Mouse (Mus musculus) spleen, adult 2 months (tissue): ENCODE measurements around the gene Lnpk. TPM values are rescaled to one million over a fixed set of nuclear protein-coding genes. Genes with fewer than 3 reads are reported as not detected.

Experiments
- DNase-seq, 2 experiments: peaks; one replicate each; pipeline versions ENCODE4 v3.0.0 to v3.0.0-alpha.2; 2012 to 2021; ENCODE audit warnings: low spot score in 2 of 2, low read depth in 1 of 2
- H3K27ac ChIP-seq: fragments of 200-500 bp; 2 replicates; pipeline ENCODE4 v1.5.1; 2012; ENCODE audit warnings: low read length, inconsistent platforms; ENCODE audit not compliant: insufficient read depth
- H3K27me3 ChIP-seq: fragments of 200-500 bp; 2 replicates; pipeline ENCODE4 v1.6.1; 2012; ENCODE audit warnings: mild to moderate bottlenecking, moderate library complexity, low read length, inconsistent platforms; ENCODE audit not compliant: control insufficient read depth, insufficient read depth
- H3K36me3 ChIP-seq: fragments of 200-500 bp; 2 replicates; pipeline ENCODE4 v1.6.1; 2012; ENCODE audit warnings: mild to moderate bottlenecking, low read length, inconsistent platforms; ENCODE audit not compliant: control insufficient read depth, insufficient read depth
- H3K4me1 ChIP-seq: fragments of 200-500 bp; 2 replicates; pipeline ENCODE4 v1.6.1; 2011; ENCODE audit warnings: inconsistent platforms; ENCODE audit not compliant: control insufficient read depth, insufficient read depth, insufficient read length
- H3K4me3 ChIP-seq: fragments of 200-500 bp; 2 replicates; pipeline ENCODE4 v1.5.1; 2011; ENCODE audit warnings: mild to moderate bottlenecking, inconsistent platforms; ENCODE audit not compliant: insufficient read depth, insufficient read length; ENCODE audit errors: extremely low read depth
- CTCF ChIP-seq: fragments of 200-500 bp; IDR thresholded peaks from 2 replicates; pipeline ENCODE4 v1.5.1; 2011; ENCODE audit warnings: mild to moderate bottlenecking, inconsistent platforms; ENCODE audit not compliant: insufficient read depth, insufficient read length, insufficient replicate concordance; ENCODE audit errors: extremely low read depth
- POLR2A ChIP-seq: fragments of 200-500 bp; IDR thresholded peaks from 2 replicates; pipeline ENCODE4 v1.6.1; 2011; ENCODE audit warnings: low read depth, low read length, inconsistent platforms
- WGBS: fragments of 180-500 bp; shearing (Covaris S2); methylation state at CpG from one replicate; pipeline ENCODE4 v1.1.7; 2018; 5-methylcytosine and 5-hydroxymethylcytosine counted together
- polyA plus RNA-seq: library from polyadenylated mRNA; depleted of rRNA; stranded (reverse); fragments of >200 nt; gene quantifications from 2 replicates; pipeline ENCODE4 v1.2.3, GENCODE M21; 2012

Gene Lnpk
- polyA plus RNA-seq, 1 experiment: 3.0 TPM

DNA sequence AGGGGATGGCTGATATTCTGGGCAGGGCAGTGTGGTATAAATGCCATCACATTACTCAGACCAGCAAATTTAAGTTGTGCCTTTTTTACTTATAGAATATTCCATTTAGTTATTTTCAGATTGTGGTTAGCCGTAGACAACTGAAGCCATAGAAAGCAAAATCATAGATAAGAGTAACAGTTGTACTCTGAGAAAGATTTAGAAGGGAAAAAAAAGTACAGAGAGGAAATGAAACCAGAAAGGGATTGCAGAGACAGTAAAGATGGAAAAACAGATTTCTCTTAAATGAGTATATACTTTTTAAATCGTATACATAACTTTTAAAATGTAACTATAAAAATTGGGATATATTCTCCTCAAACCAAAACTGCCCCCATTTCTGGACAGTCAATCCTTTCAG lies 20.1 kb downstream of the Lnpk start:
- peaks cover 4% of the 10 kb centered on the region; the same call in 1 of the 2 replicates for H3K36me3 ChIP-seq
- no peak overlapping the region for H3K27ac ChIP-seq
- TF ChIP-seq CTCF (no peak), POLR2A (no peak)
- WGBS: 74% methylated on average over 2 of the region's 2 CpGs
- no peak overlapping the region for H3K4me3 ChIP-seq
- H3K27me3 ChIP-seq: no peaks in the 10 kb centered on the region
- DNase-seq: no peak
- no peaks in the 10 kb centered on the region for H3K4me1 ChIP-seq

DNA sequence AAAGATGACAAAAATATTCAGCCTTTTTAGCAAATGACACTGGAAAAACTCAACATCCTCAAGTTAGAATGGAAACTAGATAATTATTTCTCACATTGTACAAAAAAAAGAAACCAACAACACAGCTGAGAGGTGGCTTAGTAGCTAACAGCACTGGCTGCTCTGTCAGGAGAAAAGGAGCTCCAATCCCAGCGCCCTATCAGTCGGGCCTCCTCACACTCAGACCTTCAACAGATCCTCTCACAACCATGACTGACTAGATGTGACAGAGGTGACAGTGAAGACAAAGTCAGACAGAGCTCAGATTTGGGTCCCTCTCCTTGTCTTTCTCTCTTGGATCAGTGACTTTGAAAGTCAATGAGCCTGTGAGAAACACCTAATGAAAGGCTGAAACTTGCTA lies 21.8 kb downstream of the Lnpk start:
- Histone ChIP-seq H3K4me1 (no peaks in the 10 kb centered on the region), H3K27me3 (no peaks in the 10 kb centered on the region), H3K36me3 (peaks cover 2% of the 10 kb centered on the region; the same call in 1 of the 2 replicates), H3K4me3 (no peak overlapping the region), H3K27ac (no peak overlapping the region)
- 92% methylated on average over 2 of the region's 2 CpGs for WGBS
- DNase-seq: no peak
- TF ChIP-seq POLR2A (no peak), CTCF (no peak)

DNA sequence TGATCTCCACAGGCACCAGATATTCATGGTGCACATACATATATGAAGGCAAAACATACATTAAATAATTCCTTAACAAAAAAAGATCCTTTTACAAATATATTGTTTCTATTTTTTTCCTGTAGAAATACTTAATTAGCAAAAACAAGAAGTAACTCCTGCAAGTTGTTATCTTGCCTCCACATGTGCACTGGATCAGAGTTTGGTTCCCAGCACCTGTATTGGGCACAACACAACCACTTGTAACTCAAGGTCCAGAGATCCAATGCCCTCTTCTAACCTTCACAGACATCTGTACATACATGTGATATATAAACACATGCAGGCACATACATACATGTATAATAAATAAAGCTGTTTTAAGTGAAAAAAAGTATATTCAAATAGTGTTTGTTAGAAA lies 27.3 kb downstream of the Lnpk start:
- no peak for DNase-seq
- no peak overlapping the region for H3K4me3 ChIP-seq
- H3K36me3 ChIP-seq: peaks cover 2% of the 10 kb centered on the region; the same call in 1 of the 2 replicates

DNA sequence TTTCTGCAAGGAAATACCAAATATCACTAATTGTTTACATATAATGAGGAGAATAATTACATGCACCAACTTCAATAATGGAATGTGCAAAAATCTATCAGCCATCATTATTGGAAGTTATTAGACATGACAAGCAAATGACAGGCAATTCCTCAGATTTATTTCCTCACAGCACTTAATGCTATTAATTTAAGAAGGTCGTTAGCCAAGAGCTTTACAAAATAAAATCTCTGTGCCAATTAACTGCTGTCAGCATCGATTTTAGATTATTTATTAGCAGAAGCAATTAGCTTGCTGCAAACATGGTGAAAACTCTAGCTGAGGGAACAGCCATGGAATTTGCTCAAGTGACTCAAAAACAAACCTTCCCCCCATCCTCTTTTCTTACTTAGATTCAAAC lies 30.9 kb downstream of the Lnpk start:
- H3K4me3 ChIP-seq: no peak overlapping the region
- no peaks in the 10 kb centered on the region for H3K27me3 ChIP-seq
- H3K27ac ChIP-seq: no peak overlapping the region
- H3K4me1 ChIP-seq: no peaks in the 10 kb centered on the region
- WGBS: 88% methylated on average over 2 of the region's 2 CpGs
- H3K36me3 ChIP-seq: no peaks in the 10 kb centered on the region
- DNase-seq: no peak
- TF ChIP-seq POLR2A: no peak
- no peak for TF ChIP-seq CTCF

More for the DNA sequence above, 27.3 kb downstream of the Lnpk start:
- Histone ChIP-seq H3K27me3 (no peaks in the 10 kb centered on the region), H3K4me1 (no peaks in the 10 kb centered on the region), H3K27ac (no peak overlapping the region)
- TF ChIP-seq POLR2A: no peak
- TF ChIP-seq CTCF: no peak

DNA sequence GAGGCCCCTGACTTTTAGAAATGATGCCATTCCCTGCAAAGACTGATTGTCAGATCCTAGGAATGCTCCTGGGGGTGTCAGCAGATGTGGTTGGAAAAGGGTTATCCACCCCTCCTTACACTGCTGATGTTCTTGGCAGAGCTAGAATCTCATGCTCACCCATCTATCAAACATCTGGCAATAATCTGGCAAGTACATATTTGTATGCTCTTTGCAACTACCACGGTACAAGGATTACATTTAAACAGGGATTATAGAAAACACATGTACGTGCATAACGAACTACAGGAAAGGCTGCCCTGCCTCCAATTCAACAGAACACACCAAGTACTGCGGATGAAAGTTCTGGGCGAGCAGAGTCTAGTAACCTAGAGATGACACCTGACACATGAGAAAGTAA lies 70.9 kb downstream of the Lnpk start:
- H3K27ac ChIP-seq: no peak overlapping the region
- H3K27me3 ChIP-seq: no peaks in the 10 kb centered on the region
- H3K36me3 ChIP-seq: no peaks in the 10 kb centered on the region
- H3K4me3 ChIP-seq: no peak overlapping the region
- DNase-seq: no peak
- H3K4me1 ChIP-seq: no peaks in the 10 kb centered on the region
- 91% methylated on average over 5 of the region's 5 CpGs for WGBS
- TF ChIP-seq CTCF (no peak), POLR2A (no peak)

DNA sequence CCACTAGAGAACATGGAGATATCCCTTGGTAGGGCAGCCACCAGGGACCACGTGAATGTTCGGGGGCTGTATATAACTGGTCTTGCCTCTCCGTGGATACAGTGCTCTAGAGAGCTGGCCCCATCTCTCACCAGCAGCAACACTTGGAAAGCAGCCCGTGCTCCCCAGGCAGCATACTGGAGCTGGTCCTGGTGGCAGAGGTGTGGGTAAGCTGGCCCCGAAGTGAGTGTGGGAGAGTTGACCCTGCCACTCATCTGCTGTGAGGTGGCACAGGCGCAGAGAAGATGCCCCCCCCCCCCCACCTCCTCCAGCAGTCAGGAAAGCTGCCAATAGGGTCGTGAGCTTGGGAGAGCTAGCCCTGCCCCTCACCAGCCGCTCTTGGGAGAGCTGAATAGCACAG lies 72.8 kb downstream of the Lnpk start:
- no peak overlapping the region for H3K4me3 ChIP-seq
- 58% methylated on average over 8 of the region's 8 CpGs for WGBS
- TF ChIP-seq POLR2A: no peak
- TF ChIP-seq CTCF: no peak
- no peaks in the 10 kb centered on the region for H3K4me1 ChIP-seq
- H3K36me3 ChIP-seq: no peaks in the 10 kb centered on the region
- no peak for DNase-seq
- no peaks in the 10 kb centered on the region for H3K27me3 ChIP-seq
- H3K27ac ChIP-seq: no peak overlapping the region

DNA sequence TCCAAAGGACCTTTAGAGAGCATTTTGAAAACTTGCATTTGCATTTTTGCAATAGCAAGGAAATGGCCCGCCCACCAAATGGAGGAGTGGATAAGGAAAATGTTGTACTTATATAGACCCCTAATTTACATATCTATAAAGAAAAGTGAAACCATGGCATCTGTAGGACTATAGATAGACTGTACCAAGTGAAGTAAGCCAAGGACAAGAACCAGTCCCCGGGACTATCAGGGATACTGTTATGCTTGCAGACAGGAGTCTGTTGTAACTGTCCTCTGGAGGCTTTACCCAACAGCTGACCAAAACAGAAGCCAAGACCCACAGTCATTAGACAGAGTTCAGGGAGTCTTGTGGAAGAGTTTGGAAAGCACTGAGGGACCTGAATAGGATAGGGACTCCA lies 78.9 kb downstream of the Lnpk start:
- no peaks in the 10 kb centered on the region for H3K4me1 ChIP-seq
- H3K36me3 ChIP-seq: no peaks in the 10 kb centered on the region
- no peaks in the 10 kb centered on the region for H3K27me3 ChIP-seq
- no peak overlapping the region for H3K27ac ChIP-seq
- no peak for DNase-seq
- TF ChIP-seq POLR2A: no peak
- TF ChIP-seq CTCF: no peak
- no peak overlapping the region for H3K4me3 ChIP-seq
- 90% methylated on average over 2 of the region's 2 CpGs for WGBS

DNA sequence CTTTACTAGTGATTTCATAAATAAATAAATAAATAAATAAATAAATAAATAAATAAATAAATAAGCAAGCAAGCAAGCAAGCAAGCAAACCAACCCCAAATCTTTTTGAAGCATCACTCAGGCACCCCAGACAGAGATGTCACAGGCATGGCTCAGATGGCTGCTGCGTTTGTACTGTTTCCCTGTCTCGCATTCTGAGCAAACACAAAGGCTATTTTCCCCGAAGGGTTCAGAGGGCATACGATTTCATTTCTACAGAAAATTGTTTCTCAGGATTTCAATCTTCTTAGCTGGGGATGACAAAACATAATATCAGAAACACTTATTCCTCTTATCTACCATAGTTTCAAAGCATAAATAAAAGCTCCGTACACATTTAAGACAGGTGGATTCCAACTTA lies 81.4 kb downstream of the Lnpk start:
- no peak overlapping the region for H3K4me3 ChIP-seq
- TF ChIP-seq POLR2A (no peak), CTCF (no peak)
- DNase-seq: no peak
- 93% methylated on average over 5 of the region's 5 CpGs for WGBS
- no peaks in the 10 kb centered on the region for H3K36me3 ChIP-seq
- H3K27me3 ChIP-seq: no peaks in the 10 kb centered on the region
- no peaks in the 10 kb centered on the region for H3K4me1 ChIP-seq
- H3K27ac ChIP-seq: no peak overlapping the region
